Mouse (Mus musculus) intestine, postnatal 0 days (tissue): ENCODE results near the gene Ppp2r3a. TPM values are rescaled to one million over a fixed set of nuclear protein-coding genes. Genes with fewer than 3 reads are reported as not detected.

Source experiments
- ATAC-seq: fragments of 200-750 bp; cut with Nextera tagmentation; 2 replicates; pipeline ENCODE4 v1.8.0; 2017; ENCODE audit warnings: mild to moderate bottlenecking, moderate TSS enrichment, moderate library complexity
- H3K27ac ChIP-seq: fragments of 300-500 bp; sonication (generic); 2 replicates; pipeline ENCODE4 v1.5.1; 2014; ENCODE audit warnings: mild to moderate bottlenecking, low read depth, low read length, moderate library complexity
- H3K27me3 ChIP-seq: fragments of 300-500 bp; sonication (generic); replicated peaks from 2 replicates; pipeline ENCODE4 v1.6.1; 2014; ENCODE audit warnings: low read length, mixed read lengths; ENCODE audit not compliant: control insufficient read depth, insufficient read depth
- H3K36me3 ChIP-seq: fragments of 300-500 bp; sonication (generic); 2 replicates; pipeline ENCODE4 v1.6.1; 2014; ENCODE audit warnings: mild to moderate bottlenecking, moderate library complexity; ENCODE audit not compliant: control insufficient read depth, insufficient read depth
- H3K4me1 ChIP-seq: fragments of 300-500 bp; sonication (generic); replicated peaks from 2 replicates; pipeline ENCODE4 v1.6.1; 2014; ENCODE audit warnings: antibody characterized with exemption, low read length, mixed read lengths; ENCODE audit not compliant: control insufficient read depth, insufficient read depth
- H3K4me2 ChIP-seq: fragments of 300-500 bp; sonication (generic); replicated peaks from 2 replicates; pipeline ENCODE4 v1.6.1; 2014; ENCODE audit warnings: low read depth, mild to moderate bottlenecking, moderate library complexity
- H3K4me3 ChIP-seq: fragments of 300-500 bp; sonication (generic); 2 replicates; pipeline ENCODE4 v1.5.1; 2014; ENCODE audit warnings: low read depth, low read length
- H3K9ac ChIP-seq: fragments of 300-500 bp; sonication (generic); 2 replicates; pipeline ENCODE4 v1.6.1; 2014; ENCODE audit warnings: mild to moderate bottlenecking, low read depth, low read length
- H3K9me3 ChIP-seq: fragments of 300-500 bp; sonication (generic); 2 replicates; pipeline ENCODE4 v1.6.1; 2016; ENCODE audit warnings: mixed run types; ENCODE audit not compliant: control insufficient read depth
- CTCF ChIP-seq: sonication (generic); IDR thresholded peaks from 2 replicates; pipeline ENCODE4 v1.5.1; 2016; ENCODE audit warnings: low read depth, mild to moderate bottlenecking, control low read depth, antibody characterized with exemption, moderate library complexity
- WGBS: fragments of 180-500 bp; shearing (Covaris S2); extraction: QIAGEN DNeasy Blood & Tissue Kit; methylation state at CpG from one replicate; pipeline ENCODE4 v1.1.7; 2014; 5-methylcytosine and 5-hydroxymethylcytosine counted together
- polyA plus RNA-seq: library from polyadenylated mRNA; unstranded; fragments of >200 nt; fragmentation: Nextera tagmentation; extraction: Ambion mirVana; gene quantifications from 2 replicates; pipeline ENCODE4 v1.2.1, GENCODE M21; 2015

Gene Ppp2r3a
- polyA plus RNA-seq, 1 experiment from 2014 or later, result 4.5 TPM

- Histone ChIP-seq H3K4me3 (no peak overlapping the region), H3K27ac (no peak overlapping the region), H3K9ac (no peak overlapping the region), H3K36me3 (no peaks in the 10 kb centered on the region), H3K9me3 (no peaks in the 10 kb centered on the region), H3K4me1 (no peaks in the 10 kb centered on the region), H3K4me2 (no peak overlapping the region), H3K27me3 (no peaks in the 10 kb centered on the region)
- no peak for TF ChIP-seq CTCF
- ATAC-seq, result no peak
- WGBS, result 87% methylated on average over 3 of the region's 3 CpGs
These were observed 21.6 kb downstream of the Ppp2r3a start for GRCm38 (mm10) chr9:101230028-101230427.

- H3K4me2 ChIP-seq, result no peak overlapping the region
- ATAC-seq, result no peak
- no peak for TF ChIP-seq CTCF
- H3K4me3 ChIP-seq, result no peak overlapping the region
- no peaks in the 10 kb centered on the region for H3K4me1 ChIP-seq
- H3K27ac ChIP-seq, result no peak overlapping the region
- H3K36me3 ChIP-seq, result no peaks in the 10 kb centered on the region
- H3K27me3 ChIP-seq, result no peaks in the 10 kb centered on the region
- H3K9ac ChIP-seq, result no peak overlapping the region
- H3K9me3 ChIP-seq, result no peaks in the 10 kb centered on the region
These were observed 22.7 kb downstream of the Ppp2r3a start for GRCm38 (mm10) chr9:101228892-101229291.

- WGBS, result 33% methylated on average over 1 of the region's 1 CpGs
- Histone ChIP-seq H3K36me3 (no peaks in the 10 kb centered on the region), H3K4me3 (no peak overlapping the region), H3K4me2 (no peak overlapping the region), H3K9ac (no peak overlapping the region), H3K9me3 (no peaks in the 10 kb centered on the region), H3K27ac (no peak overlapping the region), H3K4me1 (no peaks in the 10 kb centered on the region), H3K27me3 (no peaks in the 10 kb centered on the region)
- ATAC-seq, result no peak
- no peak for TF ChIP-seq CTCF
These were observed 43.6 kb downstream of the Ppp2r3a start for GRCm38 (mm10) chr9:101207984-101208383.

GRCm38 (mm10) chr9:101206516-101206915 lies 45.1 kb downstream of the Ppp2r3a start:
- no peak overlapping the region for H3K9ac ChIP-seq
- TF ChIP-seq CTCF, result no peak
- H3K27ac ChIP-seq, result no peak overlapping the region
- no peak overlapping the region for H3K4me2 ChIP-seq
- no peaks in the 10 kb centered on the region for H3K9me3 ChIP-seq
- no peaks in the 10 kb centered on the region for H3K27me3 ChIP-seq
- H3K4me3 ChIP-seq, result no peak overlapping the region
- no peaks in the 10 kb centered on the region for H3K36me3 ChIP-seq
- no peak for ATAC-seq
- H3K4me1 ChIP-seq, result no peaks in the 10 kb centered on the region
- 81% methylated on average over 4 of the region's 4 CpGs for WGBS

DNA sequence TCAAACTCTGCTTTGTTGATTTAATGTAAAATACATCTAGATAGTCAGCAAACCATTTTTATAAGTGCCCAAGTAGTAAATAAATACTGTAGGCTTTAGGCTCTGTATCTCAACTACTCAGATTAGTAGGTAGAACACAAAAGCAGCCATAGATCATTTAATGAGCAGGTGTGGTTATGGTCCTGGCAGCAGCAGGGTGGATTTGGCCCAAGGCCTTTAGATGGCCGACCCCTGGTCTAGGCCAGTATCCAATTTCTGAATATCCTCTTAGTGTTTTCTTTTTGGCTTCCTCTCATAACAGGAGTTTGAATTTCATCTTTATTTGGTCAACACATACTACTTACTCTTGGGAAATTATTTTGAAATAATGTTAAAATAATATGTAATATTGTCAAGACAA lies 46.4 kb downstream of the Ppp2r3a start:
- Histone ChIP-seq H3K4me1 (no peaks in the 10 kb centered on the region), H3K9me3 (no peaks in the 10 kb centered on the region), H3K36me3 (no peaks in the 10 kb centered on the region), H3K27me3 (no peaks in the 10 kb centered on the region), H3K4me2 (no peak overlapping the region), H3K4me3 (no peak overlapping the region), H3K9ac (no peak overlapping the region), H3K27ac (no peak overlapping the region)
- no peak for TF ChIP-seq CTCF
- ATAC-seq, result no peak
- WGBS, result 54% methylated on average over 1 of the region's 1 CpGs

- peak; percentile 57 for TF ChIP-seq CTCF
- H3K27me3 ChIP-seq, result no peaks in the 10 kb centered on the region
- no peak overlapping the region for H3K9ac ChIP-seq
- no peak overlapping the region for H3K4me2 ChIP-seq
- WGBS, result 85% methylated on average over 3 of the region's 3 CpGs
- H3K27ac ChIP-seq, result no peak overlapping the region
- no peaks in the 10 kb centered on the region for H3K4me1 ChIP-seq
- H3K36me3 ChIP-seq, result no peaks in the 10 kb centered on the region
- ATAC-seq, result no peak
- H3K4me3 ChIP-seq, result no peak overlapping the region
- no peaks in the 10 kb centered on the region for H3K9me3 ChIP-seq
These were observed 47.5 kb downstream of the Ppp2r3a start for GRCm38 (mm10) chr9:101204059-101204458.

DNA sequence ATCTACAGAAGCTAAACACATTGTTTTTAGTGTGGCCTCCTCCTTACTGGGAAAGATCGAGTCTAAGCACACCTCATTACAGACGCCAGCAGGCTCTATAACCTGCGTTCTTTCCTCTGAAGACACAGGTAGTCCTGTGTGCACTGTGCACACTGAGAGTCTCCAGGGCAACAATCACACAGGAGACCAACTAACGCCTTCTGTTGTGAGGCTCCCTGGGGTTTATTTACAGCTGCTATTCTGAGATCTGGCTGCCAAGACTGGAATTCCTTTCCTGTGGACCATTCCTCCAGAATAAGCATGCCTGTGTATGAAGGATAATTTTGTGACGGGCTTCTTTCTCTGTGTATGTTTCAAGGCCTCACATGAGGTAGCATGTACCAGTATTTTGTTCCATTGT lies 51.0 kb downstream of the Ppp2r3a start:
- no peaks in the 10 kb centered on the region for H3K27me3 ChIP-seq
- no peak for ATAC-seq
- no peak overlapping the region for H3K4me2 ChIP-seq
- no peaks in the 10 kb centered on the region for H3K9me3 ChIP-seq
- H3K9ac ChIP-seq, result no peak overlapping the region
- no peak overlapping the region for H3K4me3 ChIP-seq
- TF ChIP-seq CTCF, result no peak
- 39% methylated on average over 5 of the region's 5 CpGs for WGBS
- H3K27ac ChIP-seq, result no peak overlapping the region
- H3K36me3 ChIP-seq, result no peaks in the 10 kb centered on the region
- H3K4me1 ChIP-seq, result no peaks in the 10 kb centered on the region
